Mouse (Mus musculus) cortical plate, adult 2 months (tissue): ENCODE data around the gene Wdr48.
A peak's percentile ranks its signal among the peaks of the same experiment; 100 is the strongest.

ENCODE experiments used
- CTCF ChIP-seq: fragments of 200-500 bp; IDR thresholded peaks from 2 replicates; pipeline ENCODE4 v1.5.1; 2011; ENCODE audit warnings: mild to moderate bottlenecking, control low read depth, low read length; ENCODE audit not compliant: insufficient read depth; ENCODE audit errors: extremely low read depth
- POLR2A ChIP-seq: fragments of 200-500 bp; IDR thresholded peaks from 2 replicates; pipeline ENCODE4 v1.6.1; 2011; ENCODE audit warnings: mild to moderate bottlenecking, low read length, control low read depth; ENCODE audit not compliant: insufficient read depth; ENCODE audit errors: extremely low read depth

- 0 out of 2 replicates have a peak, but pooled peaks have one; percentile 1 for TF ChIP-seq CTCF
- TF ChIP-seq POLR2A: no peak
Measured at GRCm38 (mm10) chr9:119853071-119853846, 41.4 kb upstream of the Wdr48 start.
